Mouse (Mus musculus) liver, adult (tissue): ENCODE data around the gene Ncor1.

Experiments
- GATA4 ChIP-seq: IDR thresholded peaks from 2 replicates; pipeline ENCODE4 v1.6.1; 2014; ENCODE audit warnings: mild to moderate bottlenecking, low read length; ENCODE audit not compliant: insufficient replicate concordance

Gene Ncor1

DNA sequence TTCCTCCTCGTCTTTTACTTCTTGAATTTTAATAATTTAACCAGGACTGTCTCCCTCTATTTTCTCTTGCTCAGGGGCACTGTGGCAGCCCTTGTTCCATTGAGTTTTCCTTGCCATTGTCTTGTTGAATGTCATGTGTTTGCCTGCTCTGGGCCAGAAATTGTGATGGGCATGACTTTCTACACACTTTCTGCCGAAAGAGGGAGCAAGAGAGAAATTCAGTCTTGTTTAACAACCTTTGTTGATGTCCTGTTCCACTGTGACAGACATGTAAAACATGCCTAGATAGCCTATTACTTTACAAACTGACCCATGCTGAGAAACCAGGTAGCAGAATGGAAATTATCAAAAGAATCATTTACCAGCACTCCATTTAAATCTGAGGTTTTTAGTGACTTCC lies 33.8 kb downstream of the Ncor1 start:
- TF ChIP-seq GATA4: no peak

DNA sequence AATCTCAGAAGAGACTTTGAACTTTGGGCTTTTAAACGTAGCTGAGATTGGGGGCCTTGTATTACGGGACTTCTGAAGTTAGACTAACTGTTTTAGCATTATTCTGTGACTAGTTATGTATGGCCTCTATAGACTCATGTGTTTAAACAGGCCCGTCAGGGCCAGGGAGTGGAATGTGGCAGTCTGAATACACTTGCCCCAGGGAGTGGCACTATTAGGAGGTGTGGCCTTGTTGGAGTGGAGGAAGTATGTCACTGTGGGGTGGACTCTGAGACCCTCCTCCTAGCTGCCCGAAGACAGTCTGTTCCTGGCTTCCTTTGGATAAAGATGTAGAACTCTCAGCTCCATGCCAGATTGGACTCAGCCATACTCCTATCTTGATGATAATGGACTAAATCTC lies 43.3 kb downstream of the Ncor1 start:
- TF ChIP-seq GATA4: no peak

DNA sequence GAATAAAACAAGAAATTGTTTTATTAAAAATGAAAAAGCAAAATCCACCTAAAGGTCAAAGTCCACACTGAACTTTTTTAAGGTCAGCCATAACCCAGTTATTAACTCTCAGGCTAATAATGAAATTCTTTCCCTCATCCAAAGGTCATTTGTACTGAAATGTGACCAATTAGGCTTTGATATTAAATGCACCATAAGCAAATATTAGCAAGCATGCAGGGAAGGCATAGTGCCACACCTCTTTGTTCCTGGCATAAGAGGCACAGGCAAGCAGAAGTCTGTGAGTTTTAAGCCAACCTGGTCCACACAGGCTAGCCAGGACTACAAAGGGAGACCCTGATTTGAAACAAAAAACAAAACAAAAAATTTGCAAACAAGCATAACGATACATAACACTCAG lies 48.7 kb downstream of the Ncor1 start:
- TF ChIP-seq GATA4: no peak

DNA sequence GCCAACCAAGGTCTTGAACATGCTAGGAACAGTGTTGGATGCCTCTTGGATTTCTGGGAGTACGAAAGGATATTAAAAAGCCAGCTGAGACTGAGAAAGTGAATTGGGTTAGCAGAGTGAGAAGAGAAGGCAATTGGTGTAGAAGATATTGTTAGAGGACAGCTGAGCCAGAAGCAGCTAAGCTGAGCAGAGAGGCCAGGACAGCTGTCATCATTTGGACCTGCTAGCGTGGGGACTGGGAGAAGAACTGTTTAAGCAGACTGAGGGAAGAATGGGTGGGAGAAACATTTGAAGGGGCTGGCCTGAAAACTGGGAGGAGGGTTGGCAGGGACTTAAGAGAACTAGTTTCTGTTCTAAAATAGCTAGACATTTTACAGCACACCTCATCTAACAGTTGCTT lies 49.5 kb downstream of the Ncor1 start:
- no peak for TF ChIP-seq GATA4

DNA sequence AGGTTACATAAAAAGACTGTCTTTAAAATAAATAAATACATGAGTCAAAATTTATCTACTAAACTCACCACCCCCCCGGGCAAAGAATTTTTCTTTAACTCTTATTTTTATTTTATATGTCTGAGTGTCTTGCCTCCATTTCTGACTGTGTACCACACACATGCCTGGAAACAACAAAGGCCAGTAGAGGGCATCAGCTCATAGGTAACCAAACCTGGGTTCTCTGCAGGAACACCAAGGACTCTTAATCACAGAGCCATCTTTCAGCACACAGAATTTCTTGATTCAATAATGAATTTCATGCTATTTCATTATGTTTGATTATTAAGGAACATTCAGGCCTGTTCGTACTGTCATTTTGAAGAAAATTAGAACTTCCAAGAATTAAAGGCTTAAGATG lies 61.9 kb downstream of the Ncor1 start:
- TF ChIP-seq GATA4: no peak

DNA sequence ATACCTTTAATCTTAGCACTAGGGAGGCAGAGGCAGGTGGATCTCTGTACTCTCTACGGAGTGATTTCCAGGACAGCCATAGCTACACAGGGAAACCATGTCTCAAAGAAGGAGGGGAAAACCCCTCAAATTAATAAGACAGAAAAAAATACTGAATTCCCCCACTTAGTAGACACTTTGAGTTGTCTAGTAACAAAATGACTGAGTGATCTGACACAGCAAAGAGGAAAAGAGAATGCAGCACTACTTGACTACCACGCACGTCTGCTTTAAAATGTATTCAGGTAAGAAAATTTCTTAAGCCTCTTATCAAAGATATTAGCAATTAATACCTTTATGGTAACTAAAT lies 70.0 kb downstream of the Ncor1 start:
- TF ChIP-seq GATA4: no peak

DNA sequence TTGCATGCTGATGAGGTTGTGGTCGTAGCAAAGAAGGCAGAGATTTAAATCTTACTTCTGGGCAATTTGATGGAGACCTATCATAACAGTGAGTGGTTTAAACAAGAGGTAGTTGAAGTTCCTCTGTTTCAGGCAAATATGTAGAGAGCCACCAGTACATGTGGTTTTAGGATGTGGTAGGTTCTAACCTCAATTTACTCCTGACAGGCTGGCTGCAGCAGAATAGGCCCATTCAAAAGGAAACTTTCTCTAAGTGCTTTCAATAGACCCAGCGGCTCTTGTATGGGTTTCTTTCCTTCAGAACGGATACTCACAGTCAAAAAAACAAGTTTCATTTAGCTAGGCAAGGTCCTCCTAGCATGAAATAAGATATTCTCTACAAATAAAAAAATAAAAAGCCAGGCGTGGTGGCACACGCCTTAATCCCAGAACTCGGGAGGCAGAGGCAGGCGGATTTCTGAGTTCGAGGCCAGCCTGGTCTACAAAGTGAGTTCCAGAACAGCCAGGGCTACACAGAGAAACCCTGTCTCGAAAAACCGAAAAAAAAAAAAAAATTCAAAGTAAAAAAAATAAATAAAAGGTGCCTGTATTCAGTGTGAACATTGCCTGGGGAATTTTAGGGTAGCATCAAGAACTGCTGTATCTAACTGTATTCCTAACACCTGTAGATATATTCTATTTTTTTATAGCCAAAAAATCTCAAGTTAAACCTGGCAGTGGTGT lies 70.6 kb downstream of the Ncor1 start:
- no peak for TF ChIP-seq GATA4

DNA sequence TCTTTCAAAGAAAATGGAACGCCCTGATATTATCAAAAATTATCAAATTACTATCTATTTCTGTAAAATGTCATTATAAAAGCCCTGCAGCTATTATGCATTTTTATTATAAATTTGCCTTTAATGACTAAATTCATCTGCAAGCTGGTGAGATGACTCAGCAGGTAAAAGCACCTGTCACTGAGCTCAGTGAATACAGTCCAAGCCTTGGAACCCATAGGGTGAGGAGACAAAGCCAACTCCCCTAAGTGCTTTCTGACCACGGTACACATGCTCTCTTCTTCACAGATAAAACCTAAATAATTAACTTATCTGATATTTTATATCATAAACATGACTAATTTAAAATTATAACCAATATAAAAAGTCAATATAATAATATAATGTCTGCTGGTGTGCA lies 86.6 kb downstream of the Ncor1 start:
- TF ChIP-seq GATA4: no peak

DNA sequence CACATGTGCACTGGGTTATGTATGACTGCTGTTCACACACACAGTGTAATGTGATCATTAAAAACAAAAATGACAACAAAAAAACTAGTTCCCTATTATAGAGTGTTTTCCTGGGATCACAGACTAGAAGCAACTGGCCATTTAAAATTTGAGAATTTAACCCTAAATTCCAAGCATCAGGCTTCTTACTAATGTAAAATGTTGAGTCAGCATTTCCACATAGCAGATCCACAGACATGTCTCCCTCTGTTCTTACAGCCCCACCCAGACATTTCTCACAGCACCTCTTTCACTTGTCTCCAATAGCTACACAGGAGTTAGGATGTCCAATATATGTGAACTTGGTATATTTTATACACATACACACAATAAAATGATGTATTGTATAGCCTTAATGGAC lies 88.4 kb downstream of the Ncor1 start:
- TF ChIP-seq GATA4: no peak

DNA sequence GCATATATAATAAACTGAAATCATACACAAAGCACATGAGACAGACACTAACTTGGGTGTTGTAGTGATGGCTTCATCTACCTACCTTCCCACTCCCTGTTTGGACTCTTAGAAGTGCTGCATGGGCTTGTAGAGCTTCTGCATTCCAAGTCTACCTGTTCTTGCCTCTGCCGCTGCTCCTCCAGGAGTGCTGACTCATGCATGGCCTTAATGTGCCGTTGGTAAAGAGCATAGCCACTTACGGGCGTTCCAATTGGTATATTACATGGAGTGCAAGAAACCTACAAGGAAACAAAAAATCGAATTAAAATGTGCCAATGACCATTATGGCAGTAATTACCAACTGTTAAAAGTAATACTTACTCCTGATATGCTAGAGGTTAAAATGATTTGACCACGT lies 91.5 kb downstream of the Ncor1 start:
- no peak for TF ChIP-seq GATA4

DNA sequence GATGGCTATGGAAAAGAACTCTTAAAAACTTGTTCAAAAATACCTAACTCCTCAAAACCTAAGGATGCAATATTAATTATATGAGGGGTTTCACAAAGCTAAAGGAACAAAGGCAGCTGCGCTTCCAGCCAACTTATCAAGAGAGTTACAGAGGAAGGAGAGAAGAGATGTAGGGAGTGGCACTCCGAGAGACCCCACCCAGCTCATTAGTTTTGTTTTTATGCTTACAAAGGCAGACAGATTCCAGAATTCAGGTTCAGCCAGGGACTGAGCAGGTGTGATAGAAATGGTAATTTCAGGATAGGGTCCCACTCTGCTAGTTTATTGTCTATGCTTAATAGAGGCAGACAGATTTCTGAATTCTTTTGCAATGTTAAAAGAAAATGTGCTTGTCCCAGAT lies 103.1 kb downstream of the Ncor1 start:
- TF ChIP-seq GATA4: no peak

DNA sequence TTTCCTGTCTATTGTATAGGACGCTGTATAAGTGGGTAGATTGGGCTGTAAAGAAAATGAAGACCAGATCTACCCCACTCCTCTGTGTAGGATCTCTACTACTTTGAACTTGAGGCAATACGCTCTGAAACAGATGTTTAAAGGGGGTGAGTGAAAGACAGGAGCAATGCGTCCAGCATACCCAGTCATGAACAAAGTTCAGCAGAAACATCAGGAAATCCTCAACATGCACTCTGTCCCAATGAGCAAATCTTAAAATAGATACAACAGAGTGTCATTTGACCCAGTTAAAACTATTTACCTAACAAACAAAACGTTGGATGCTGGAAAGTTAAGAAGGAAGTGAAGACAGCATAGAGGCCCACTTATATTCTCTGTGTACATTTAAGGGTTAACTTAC lies 106.4 kb downstream of the Ncor1 start:
- TF ChIP-seq GATA4: no peak

DNA sequence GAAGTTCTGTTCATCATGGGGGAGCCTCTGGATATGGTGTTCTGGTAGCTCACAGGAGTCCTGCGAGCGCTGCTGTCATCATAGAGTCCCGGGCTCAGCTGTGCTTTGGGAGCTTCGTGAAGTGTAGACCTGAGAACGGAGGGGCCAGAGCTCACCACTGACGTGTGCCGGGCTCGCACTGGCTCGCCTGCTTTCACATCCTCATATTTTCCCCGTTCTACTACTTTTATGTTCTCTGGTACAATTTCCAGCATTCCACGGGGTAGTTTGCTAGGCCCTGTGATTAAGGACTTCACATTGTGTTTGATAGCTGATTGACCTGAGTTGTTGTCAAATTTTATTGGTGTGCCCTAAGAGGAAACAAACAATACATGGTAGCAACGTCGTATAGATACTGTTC lies 115.3 kb downstream of the Ncor1 start:
- TF ChIP-seq GATA4: no peak

DNA sequence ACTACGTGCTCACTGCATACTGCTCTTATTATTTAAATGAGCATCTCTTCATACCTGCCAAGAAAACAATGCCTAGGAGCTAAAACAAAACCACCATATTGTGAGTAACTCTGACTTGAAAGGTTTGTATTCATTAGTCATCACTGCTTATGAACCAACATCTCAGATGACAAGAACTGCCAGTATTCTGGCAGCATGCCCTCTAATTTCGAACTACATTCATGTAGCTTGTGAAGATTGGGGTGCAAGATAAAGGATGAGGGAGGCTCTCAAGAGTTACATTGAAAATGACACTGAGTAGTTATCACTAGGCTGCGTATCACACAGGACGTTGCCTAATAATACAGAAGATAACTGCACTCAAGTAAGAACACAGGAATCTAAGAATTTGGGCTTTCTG lies 126.1 kb downstream of the Ncor1 start:
- no peak for TF ChIP-seq GATA4

DNA sequence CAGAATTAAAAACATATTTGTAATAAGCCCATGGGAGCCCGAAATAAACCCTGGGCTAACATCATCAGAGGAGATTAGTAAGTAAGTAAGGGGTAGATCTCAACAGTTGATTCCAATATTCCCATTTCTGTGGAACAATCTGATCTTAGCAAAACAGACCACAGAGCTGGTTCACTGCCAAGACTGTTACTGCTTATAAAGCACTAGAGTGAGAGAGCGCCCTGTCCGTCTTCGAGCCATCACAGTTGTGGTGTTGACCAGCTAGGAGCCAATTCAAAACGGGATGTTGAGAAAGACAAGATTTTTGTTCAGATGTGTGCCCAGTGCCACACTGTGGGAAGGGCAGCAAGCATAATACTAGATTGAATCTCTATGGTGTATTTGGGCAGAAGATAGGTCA lies 127.2 kb downstream of the Ncor1 start:
- TF ChIP-seq GATA4: no peak

DNA sequence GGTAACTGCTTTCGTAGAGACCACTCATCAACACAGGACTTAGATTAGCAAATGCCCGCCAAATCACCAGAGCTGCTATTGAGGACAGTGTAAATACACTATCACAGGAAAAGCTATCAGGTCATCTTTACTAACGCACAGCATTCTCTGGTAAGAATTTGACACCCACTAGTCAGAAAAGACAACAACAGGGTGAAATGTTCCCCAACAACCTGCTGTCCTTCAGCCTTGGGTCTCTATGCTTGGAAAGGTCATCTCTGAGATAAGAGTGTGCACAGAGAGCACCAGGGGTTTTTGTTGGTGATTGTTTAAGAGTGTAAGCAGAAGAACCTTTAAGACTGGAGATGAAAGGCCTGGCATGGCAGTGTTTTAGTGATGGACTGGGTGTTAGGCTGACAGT lies 134.7 kb downstream of the Ncor1 start:
- TF ChIP-seq GATA4: no peak

DNA sequence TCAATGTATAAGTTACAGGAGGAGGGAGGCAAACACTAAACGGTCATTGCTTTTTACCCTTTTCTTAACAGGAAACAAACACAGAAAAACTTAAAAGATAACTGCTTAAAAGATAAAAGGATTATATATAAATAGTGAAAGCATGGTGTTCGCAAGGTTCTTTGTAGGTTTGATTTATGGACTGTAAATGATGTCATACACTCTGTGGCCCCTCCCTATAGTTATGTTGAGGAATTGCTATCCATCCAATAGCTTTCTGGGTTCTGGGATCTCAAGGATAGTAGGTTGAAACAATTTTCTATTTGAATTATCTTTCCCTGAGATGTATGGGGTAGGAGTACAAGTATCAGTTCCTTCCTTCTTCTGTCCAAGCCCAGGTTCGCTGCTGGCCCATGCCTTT lies 138.2 kb downstream of the Ncor1 start:
- no peak for TF ChIP-seq GATA4

DNA sequence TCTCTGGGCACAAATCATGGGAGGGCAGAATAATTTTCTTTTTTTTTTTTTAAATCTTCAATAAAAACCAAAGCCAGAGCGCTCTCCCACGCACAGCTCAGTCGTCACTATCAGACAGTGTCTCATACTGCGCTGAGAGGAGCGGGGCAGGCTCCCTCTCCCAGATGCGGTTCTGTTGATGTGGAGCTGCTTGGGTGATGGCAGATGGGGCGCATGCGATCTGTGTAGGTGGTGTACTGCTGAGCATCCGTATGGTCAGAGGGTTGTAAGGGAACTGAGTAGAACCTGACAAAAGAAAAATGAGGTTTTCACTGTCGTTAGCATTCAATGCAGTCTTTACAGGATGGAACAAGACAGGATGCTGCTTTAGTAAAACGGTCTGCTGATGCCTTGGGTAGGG lies 140.6 kb downstream of the Ncor1 start:
- TF ChIP-seq GATA4: no peak
